Mouse (Mus musculus) olfactory bulb, adult 2 months (tissue): ENCODE measurements around the gene Ddx3x.

Source experiments
- CTCF ChIP-seq: fragments of 200-500 bp; IDR thresholded peaks from 2 replicates; pipeline ENCODE4 v1.5.1; 2012; ENCODE audit warnings: low read depth, mild to moderate bottlenecking, low read length, moderate library complexity; ENCODE audit not compliant: insufficient read depth
- POLR2A ChIP-seq: fragments of 200-500 bp; IDR thresholded peaks from 2 replicates; pipeline ENCODE4 v1.6.1; 2012; ENCODE audit warnings: mild to moderate bottlenecking, low read depth, low read length, moderate library complexity; ENCODE audit not compliant: insufficient read depth

GRCm38 (mm10) chrX:13275519-13276137 is 5.1 kb upstream of the Ddx3x start:
- TF ChIP-seq POLR2A (no peak), CTCF (no peak)
